Mouse (Mus musculus) heart, adult 2 months (tissue): ENCODE measurements around the gene Mmp25. TPM values are rescaled to one million over a fixed set of nuclear protein-coding genes. Genes with fewer than 3 reads are reported as not detected.

Experiments used
- DNase-seq, 2 experiments: peaks; one replicate each; pipeline ENCODE4 v3.0.0; 2021
- H3K27ac ChIP-seq: fragments of 200-600 bp; 2 replicates; pipeline ENCODE4 v1.8.1; 2022
- H3K27me3 ChIP-seq: fragments of 200-500 bp; 2 replicates; pipeline ENCODE4 v1.6.1; 2012; ENCODE audit warnings: mild to moderate bottlenecking, low read length, inconsistent platforms, mixed read lengths; ENCODE audit not compliant: control insufficient read depth, insufficient read depth
- H3K36me3 ChIP-seq: fragments of 200-500 bp; 2 replicates; pipeline ENCODE4 v1.6.1; 2012; ENCODE audit warnings: low read length, inconsistent platforms; ENCODE audit not compliant: control insufficient read depth, insufficient read depth
- H3K4me1 ChIP-seq: fragments of 200-500 bp; 2 replicates; pipeline ENCODE4 v1.6.1; 2011; ENCODE audit warnings: low read length; ENCODE audit not compliant: control insufficient read depth, insufficient read depth
- H3K4me3 ChIP-seq: fragments of 200-600 bp; 2 replicates; pipeline ENCODE4 v1.8.1; 2022
- H3K79me2 ChIP-seq: fragments of 200-500 bp; replicated peaks from 2 replicates; pipeline ENCODE4 v1.6.1; 2012; ENCODE audit warnings: mild to moderate bottlenecking, inconsistent platforms, low read length, moderate library complexity, mixed read lengths; ENCODE audit not compliant: control insufficient read depth, insufficient read depth
- H3K9ac ChIP-seq: fragments of 200-500 bp; 2 replicates; pipeline ENCODE4 v1.6.1; 2012; ENCODE audit warnings: low read depth, mild to moderate bottlenecking, control low read depth, inconsistent platforms, low read length, mixed read lengths
- CTCF ChIP-seq: fragments of 200-600 bp; IDR thresholded peaks from 2 replicates; pipeline ENCODE4 v1.8.1; 2022; ENCODE audit warnings: antibody characterized with exemption, mild to moderate bottlenecking, moderate library complexity
- EP300 ChIP-seq: fragments of 200-500 bp; IDR thresholded peaks from 2 replicates; pipeline ENCODE4 v1.6.1; 2011; ENCODE audit warnings: low read depth, low read length, control low read depth; ENCODE audit not compliant: insufficient read depth
- POLR2A ChIP-seq: fragments of 200-500 bp; IDR thresholded peaks from 2 replicates; pipeline ENCODE4 v1.6.1; 2011; ENCODE audit warnings: mild to moderate bottlenecking, low read depth, low read length, control low read depth; ENCODE audit not compliant: insufficient read depth
- WGBS: fragments of 180-500 bp; shearing (Covaris S2); methylation state at CpG from one replicate; pipeline ENCODE4 v1.1.7; 2018; 5-methylcytosine and 5-hydroxymethylcytosine counted together
- intact Hi-C: fragments of 180-260 bp; cut with DNase I; formaldehyde crosslinking; loops from one replicate; pipeline ENCODE4 v1.15.1; 2025
- polyA plus RNA-seq: library from polyadenylated mRNA; depleted of rRNA; stranded (reverse); fragments of >200 nt; gene quantifications from 2 replicates; pipeline ENCODE4 v1.2.3, GENCODE M21; 2012
- total RNA-seq, 2 experiments: library from RNA; stranded (reverse); gene quantifications; 2 replicates each; pipeline ENCODE4 v1.2.3; 2021

Gene Mmp25
- total and polyA plus RNA-seq, 3 experiments, result 0.09 to 0.21 (median 0.10) TPM

GRCm38 (mm10) chr17:23660117-23660875, 15.2 kb upstream of the Mmp25 start, which contains the start of gene Bicdl2:
Bicdl2 (plus strand) TSS chr17:23660506.
- intact Hi-C loops, result loop anchor here (2.0 kb wide), 1 partner anchor 47 kb away; no protein-coding TSS in a partner anchor
- 7% methylated on average over 27 of the region's 27 CpGs for WGBS
- Histone ChIP-seq H3K36me3 (no peaks in the 10 kb centered on the region), H3K27me3 (peaks cover 2% of the 10 kb centered on the region; the same call in 1 of the 2 replicates), H3K79me2 (no peaks in the 10 kb centered on the region), H3K27ac (no peak within 1 kb of the TSS), H3K4me1 (no peaks in the 10 kb centered on the region), H3K9ac (no peak within 1 kb of the TSS), H3K4me3 (no peak within 1 kb of the TSS)
- peak; percentile 37 to 49 for DNase-seq
- TF ChIP-seq EP300, result no peak
- peak; percentile 75 for TF ChIP-seq CTCF
- no peak for TF ChIP-seq POLR2A

- no peak for DNase-seq
- Histone ChIP-seq H3K36me3 (no peaks in the 10 kb centered on the region), H3K79me2 (no peaks in the 10 kb centered on the region), H3K27me3 (peaks cover 2% of the 10 kb centered on the region; the same call in 1 of the 2 replicates), H3K4me1 (no peaks in the 10 kb centered on the region), H3K4me3 (no peak overlapping the region), H3K9ac (no peak overlapping the region), H3K27ac (no peak overlapping the region)
- TF ChIP-seq CTCF, result no peak
- no peak for TF ChIP-seq EP300
- TF ChIP-seq POLR2A, result no peak
- intact Hi-C loops, result no loop called here
- whole genome bisulfite sequencing, result 90% methylated on average over 3 of the region's 3 CpGs
Measured at GRCm38 (mm10) chr17:23658450-23658849, 13.4 kb upstream of the Mmp25 start.

- 40% methylated on average over 2 of the region's 2 CpGs for WGBS
- H3K79me2 ChIP-seq, result no peaks in the 10 kb centered on the region
- H3K9ac ChIP-seq, result no peak overlapping the region
- H3K27me3 ChIP-seq, result no peaks in the 10 kb centered on the region
- intact Hi-C loops, result no loop called here
- H3K4me3 ChIP-seq, result no peak overlapping the region
- H3K36me3 ChIP-seq, result no peaks in the 10 kb centered on the region
- no peak for DNase-seq
- TF ChIP-seq POLR2A, result no peak
- TF ChIP-seq CTCF, result no peak
- TF ChIP-seq EP300, result no peak
- no peak overlapping the region for H3K27ac ChIP-seq
- H3K4me1 ChIP-seq, result no peaks in the 10 kb centered on the region
Measured at GRCm38 (mm10) chr17:23654410-23654809, 9.3 kb upstream of the Mmp25 start.

- Histone ChIP-seq H3K27ac (no peak overlapping the region), H3K79me2 (no peaks in the 10 kb centered on the region), H3K27me3 (no peaks in the 10 kb centered on the region), H3K9ac (no peak overlapping the region), H3K36me3 (no peaks in the 10 kb centered on the region), H3K4me1 (no peaks in the 10 kb centered on the region), H3K4me3 (no peak overlapping the region)
- TF ChIP-seq EP300 (no peak), POLR2A (no peak), CTCF (no peak)
- no peak for DNase-seq
- WGBS, result 48% methylated on average over 6 of the region's 6 CpGs
- intact Hi-C loops, result no loop called here
Measured at GRCm38 (mm10) chr17:23654001-23654400, 8.9 kb upstream of the Mmp25 start.

GRCm38 (mm10) chr17:23653324-23653723, 8.2 kb upstream of the Mmp25 start:
- Histone ChIP-seq H3K36me3 (no peaks in the 10 kb centered on the region), H3K27me3 (no peaks in the 10 kb centered on the region), H3K27ac (no peak overlapping the region), H3K4me1 (no peaks in the 10 kb centered on the region), H3K4me3 (no peak overlapping the region), H3K79me2 (no peaks in the 10 kb centered on the region), H3K9ac (no peak overlapping the region)
- TF ChIP-seq CTCF, result peak; percentile 17; the same call in 1 of the 2 replicates
- TF ChIP-seq EP300, result no peak
- DNase-seq, result no peak
- intact Hi-C loops, result no loop called here
- 46% methylated on average over 2 of the region's 2 CpGs for WGBS

- TF ChIP-seq CTCF, result no peak
- no peak for TF ChIP-seq POLR2A
- no peak for TF ChIP-seq EP300
- Histone ChIP-seq H3K9ac (no peak overlapping the region), H3K27ac (no peak overlapping the region), H3K4me1 (no peaks in the 10 kb centered on the region), H3K36me3 (no peaks in the 10 kb centered on the region), H3K4me3 (no peak overlapping the region), H3K27me3 (no peaks in the 10 kb centered on the region), H3K79me2 (no peaks in the 10 kb centered on the region)
- no peak for DNase-seq
- intact Hi-C loops, result no loop called here
- WGBS, result 66% methylated on average over 6 of the region's 6 CpGs
Measured at GRCm38 (mm10) chr17:23651363-23651762, 6.3 kb upstream of the Mmp25 start.
